Mouse (Mus musculus): Measurements from ENCODE around the gene Hdhd5. TPM values are rescaled to one million over a fixed set of nuclear protein-coding genes. Genes with fewer than 3 reads are reported as not detected.
A peak's percentile ranks its signal among the peaks of the same experiment; 100 is the strongest.

Hdhd5 gene
- total RNA-seq, 4 experiments from 2014 or later = 32.5 to 39.6 (median 35.5) TPM

DNA sequence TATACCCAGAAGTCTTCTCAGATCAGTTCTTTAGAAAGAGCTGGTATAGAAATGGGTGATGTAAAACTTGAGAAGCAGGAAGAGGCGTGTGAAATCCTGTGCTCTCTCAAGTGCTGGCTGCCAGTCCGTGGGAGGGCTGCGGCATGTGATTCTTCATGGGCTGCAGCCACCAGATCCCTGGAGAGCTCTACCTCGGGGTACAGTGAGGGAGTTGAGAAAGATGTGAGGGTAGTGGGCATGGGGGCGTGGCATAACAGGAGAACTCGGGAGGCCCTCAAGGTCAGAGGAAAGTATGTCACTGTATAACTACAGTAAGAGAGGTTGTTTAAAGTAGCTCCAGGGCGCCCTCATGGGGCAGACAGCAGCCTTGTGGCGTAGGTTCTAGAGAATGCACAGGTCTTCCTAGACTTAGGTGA lies 47.9 kb downstream of the Hdhd5 start:
- peak in 1 of 2 experiments; percentile 52 for DNase-seq (ENCODE audit: low spot score in 2 of 2)

- no peak for DNase-seq (ENCODE audit: low spot score in 2 of 2)
Observed at GRCm38 (mm10) chr6:120482756-120483155, 48.4 kb downstream of the Hdhd5 start.

- DNase-seq (ENCODE audit: low spot score in 2 of 2) = no peak
Observed at GRCm38 (mm10) chr6:120482021-120482420, 49.1 kb downstream of the Hdhd5 start.

DNA sequence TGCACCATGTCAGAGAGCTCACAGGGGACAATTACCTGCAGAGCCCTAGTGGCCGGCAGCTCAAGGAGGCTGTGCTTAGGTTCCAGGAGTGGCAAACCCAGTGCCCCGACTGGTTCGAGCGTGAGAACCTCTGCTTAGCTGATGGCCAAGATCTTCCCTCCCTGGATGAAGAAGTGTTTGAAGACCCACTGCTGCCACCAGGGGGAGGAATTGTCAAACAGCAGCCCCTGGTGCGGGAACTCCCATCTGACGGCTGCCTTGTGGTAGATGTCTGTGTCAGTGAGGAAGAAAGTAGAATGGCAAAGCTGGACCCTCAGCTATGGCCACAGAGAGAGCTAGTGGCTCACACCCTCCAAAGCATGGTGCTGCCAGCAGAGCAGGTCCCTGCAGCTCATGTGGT lies 49.6 kb downstream of the Hdhd5 start:
- DNase-seq (ENCODE audit: low spot score in 2 of 2) = no peak

DNA sequence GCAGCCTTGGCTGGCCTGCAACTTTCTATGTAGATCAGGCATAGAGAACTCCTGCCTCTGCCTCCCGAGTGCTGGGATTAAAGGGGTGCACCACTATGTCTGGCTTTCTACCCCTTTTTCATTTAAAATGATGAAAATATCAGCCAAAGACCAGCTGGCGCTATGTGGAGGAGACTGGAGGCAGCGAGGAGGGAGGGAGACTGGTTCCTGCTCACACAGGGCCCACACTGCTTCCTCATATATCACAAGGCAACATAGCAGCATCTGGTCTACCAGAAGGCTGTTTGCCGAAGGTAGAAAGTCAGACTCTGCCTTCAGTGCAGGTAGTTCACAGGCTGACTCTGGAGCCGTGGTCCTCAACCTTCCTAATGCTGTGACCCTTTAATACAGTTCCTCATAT lies 50.8 kb downstream of the Hdhd5 start:
- peak in 1 of 2 experiments; percentile 62 for DNase-seq (ENCODE audit: low spot score in 2 of 2)

GRCm38 (mm10) chr6:120479302-120479701 lies 51.8 kb downstream of the Hdhd5 start:
- no peak for DNase-seq (ENCODE audit: low spot score in 2 of 2)

GRCm38 (mm10) chr6:120475288-120475687 lies 55.8 kb downstream of the Hdhd5 start:
- DNase-seq (ENCODE audit: low spot score in 2 of 2) = no peak

DNA sequence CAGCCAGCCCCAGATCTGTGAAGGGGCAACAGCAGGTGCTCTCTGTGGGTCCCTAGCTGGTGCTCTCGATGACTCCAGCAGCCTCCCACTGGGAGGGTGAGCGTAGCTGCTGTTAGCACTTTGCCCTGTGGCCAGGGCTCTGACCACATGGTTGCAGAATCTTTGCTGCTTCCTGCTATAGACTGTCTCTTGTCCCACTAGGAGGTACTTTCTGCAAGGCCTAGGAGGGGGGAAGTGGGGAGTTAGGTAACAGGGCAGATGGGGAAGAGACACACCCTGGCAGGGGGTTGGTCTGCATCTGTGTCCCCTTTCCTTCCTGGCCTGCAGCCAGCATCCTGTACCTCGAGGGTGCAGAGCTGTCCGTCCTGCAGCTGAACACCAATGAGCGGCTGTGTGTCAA lies 57.7 kb downstream of the Hdhd5 start:
- DNase-seq (ENCODE audit: low spot score in 2 of 2) = no peak

DNA sequence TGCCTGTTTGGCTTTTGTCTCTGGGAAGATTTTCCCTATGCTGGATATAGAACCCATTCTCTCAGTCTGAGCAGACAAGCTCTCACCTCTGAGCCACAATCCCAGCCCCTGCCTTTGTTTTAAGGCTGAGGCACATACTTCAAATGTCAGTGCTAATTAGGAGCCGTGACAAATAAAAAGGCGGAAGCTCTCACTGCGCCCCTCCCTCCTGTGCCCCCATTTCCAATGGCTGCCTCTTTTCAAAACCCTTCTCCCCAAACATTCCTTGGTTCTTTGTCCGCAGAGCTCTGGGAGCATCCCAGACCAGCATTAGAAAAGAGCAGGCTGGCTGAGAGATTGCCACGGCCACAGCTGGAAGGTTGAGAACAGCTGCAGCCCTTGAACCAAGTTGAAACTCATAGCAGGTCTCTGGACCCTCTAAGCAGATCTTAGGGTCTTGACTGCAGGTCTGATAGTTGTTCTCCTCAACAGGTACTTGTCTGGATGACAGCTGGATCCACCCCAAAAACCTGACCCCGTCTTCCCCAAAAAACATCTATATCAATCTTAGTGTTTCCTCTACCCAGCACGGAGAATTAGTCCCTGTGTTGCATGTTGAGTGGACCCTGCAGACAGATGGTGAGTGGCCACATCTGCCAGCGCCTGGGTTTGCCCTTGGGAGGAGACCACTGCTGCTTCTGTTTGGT lies 58.5 kb downstream of the Hdhd5 start:
- no peak for DNase-seq (ENCODE audit: low spot score in 2 of 2)

GRCm38 (mm10) chr6:120471991-120472441 lies 59.1 kb downstream of the Hdhd5 start:
- DNase-seq (ENCODE audit: low spot score in 2 of 2) = no peak

- no peak for DNase-seq (ENCODE audit: low spot score in 2 of 2)
Observed at GRCm38 (mm10) chr6:120470666-120471065, 60.5 kb downstream of the Hdhd5 start.

GRCm38 (mm10) chr6:120469770-120470169 lies 61.3 kb downstream of the Hdhd5 start:
- DNase-seq (ENCODE audit: low spot score in 2 of 2) = no peak

DNA sequence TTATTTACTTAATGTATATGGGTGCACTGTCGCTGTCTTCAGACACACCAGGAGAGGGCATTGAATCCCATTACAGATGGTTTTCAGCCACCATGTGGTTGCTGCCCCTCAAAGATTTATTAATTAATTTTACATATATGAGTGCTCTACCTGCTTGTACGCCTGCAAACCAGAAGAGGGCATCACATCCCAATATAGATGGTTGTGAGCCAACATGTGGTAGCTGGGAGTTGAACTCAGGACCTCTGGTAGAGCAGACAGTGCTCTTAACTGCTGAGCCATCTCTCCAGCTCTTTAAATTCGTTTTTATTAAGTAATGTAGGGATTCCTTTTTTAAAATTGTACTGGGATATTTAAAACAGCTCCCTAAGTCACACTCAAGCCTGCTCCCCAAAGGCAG lies 61.9 kb downstream of the Hdhd5 start:
- no peak for DNase-seq (ENCODE audit: low spot score in 2 of 2)

DNA sequence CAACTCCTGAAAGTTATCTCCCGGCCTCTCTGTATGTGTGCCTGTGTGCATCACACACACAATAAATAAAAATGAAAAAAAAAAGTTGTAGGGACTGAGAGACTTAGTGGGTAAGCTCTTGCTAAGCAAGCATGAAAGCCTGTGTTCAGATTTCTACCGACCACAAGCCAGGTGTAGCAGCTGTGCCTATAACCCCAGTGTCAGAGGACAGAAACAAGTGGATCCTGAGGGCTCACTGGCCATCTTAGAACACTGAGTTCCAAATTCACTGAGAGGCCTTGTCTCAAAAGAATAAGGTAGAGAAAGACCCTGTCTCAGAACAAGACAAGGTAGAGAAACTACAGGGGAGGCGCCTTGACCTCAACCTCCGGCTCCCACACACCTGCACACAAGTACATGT lies 62.9 kb downstream of the Hdhd5 start:
- DNase-seq (ENCODE audit: low spot score in 2 of 2) = no peak

GRCm38 (mm10) chr6:120466609-120467329 lies 64.3 kb downstream of the Hdhd5 start:
- DNase-seq (ENCODE audit: low spot score in 2 of 2) = no peak

DNA sequence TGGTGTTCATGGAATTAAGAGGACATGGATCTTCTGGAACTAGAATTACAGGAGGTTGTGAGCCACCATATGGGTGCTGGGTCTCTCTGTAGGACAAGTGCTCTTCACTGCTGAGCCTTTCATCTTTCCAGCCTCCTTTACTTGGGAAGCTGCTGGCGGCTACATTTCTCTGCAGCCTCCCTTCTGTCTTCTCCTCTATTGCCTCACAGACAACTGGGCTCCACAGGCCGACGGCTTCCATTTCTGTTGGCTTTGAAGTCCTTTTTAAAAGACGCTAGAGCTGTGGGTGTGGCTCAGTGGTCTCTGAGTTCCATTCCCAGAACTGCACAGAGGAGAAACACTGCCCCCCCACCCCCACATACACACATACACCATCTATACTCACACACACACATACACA lies 65.7 kb downstream of the Hdhd5 start:
- DNase-seq (ENCODE audit: low spot score in 2 of 2) = no peak

DNA sequence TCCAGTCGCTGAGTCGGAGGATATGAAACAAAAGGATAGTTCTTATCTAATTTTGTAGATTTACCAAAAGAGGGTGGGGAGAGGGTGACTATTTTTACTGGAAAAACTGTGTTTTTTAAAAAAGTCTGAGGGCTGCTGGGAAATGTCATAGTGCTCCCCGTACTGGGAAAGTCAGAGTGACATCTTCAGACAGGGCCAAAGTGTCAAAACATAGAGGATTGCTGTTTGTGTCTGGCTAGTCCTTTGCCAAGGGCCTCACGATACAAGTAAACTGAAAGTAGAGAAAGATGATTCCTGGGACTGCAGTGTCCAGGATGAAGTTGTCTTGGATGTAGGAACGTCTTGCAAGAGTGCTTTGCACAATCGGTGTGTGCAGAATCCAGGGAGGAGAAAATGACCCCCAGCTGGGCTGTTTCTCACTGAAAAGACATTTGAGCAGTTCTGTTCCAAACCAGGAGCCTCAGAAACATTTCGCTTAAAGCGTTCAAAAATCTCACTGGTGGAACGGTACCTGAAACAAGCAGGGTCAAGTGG lies 66.6 kb downstream of the Hdhd5 start:
- DNase-seq (ENCODE audit: low spot score in 2 of 2) = no peak

GRCm38 (mm10) chr6:120463884-120464283 lies 67.2 kb downstream of the Hdhd5 start:
- no peak for DNase-seq (ENCODE audit: low spot score in 2 of 2)

- no peak for DNase-seq (ENCODE audit: low spot score in 2 of 2)
Observed at GRCm38 (mm10) chr6:120463086-120463871, 67.8 kb downstream of the Hdhd5 start, which contains the start of gene Il17ra. Gene Il17ra (plus strand): TSS chr6:120463247.

- DNase-seq (ENCODE audit: low spot score in 2 of 2) = no peak
Observed at GRCm38 (mm10) chr6:120462251-120462650, 68.9 kb downstream of the Hdhd5 start.

DNA sequence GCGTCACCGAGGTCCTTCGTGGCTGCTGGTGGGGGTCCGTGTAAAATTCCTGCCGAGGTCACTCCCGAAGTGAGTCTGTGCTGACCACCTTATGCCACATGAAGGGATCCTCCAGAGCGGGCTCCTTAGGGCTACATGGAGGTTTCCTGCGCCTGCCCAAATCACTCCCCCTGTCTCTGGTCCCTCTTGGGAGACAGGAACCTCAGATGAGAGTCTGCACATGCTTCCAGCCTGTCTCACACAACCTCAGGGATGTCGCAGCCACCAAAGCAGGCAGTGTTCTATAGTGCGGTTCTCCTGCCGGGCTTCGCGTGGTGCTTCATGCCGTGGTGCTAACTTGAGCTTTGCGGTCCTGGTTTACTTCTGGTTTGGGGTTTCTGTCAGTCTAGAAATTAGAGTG lies 69.9 kb downstream of the Hdhd5 start:
- DNase-seq (ENCODE audit: low spot score in 2 of 2) = no peak
